Mouse (Mus musculus): ENCODE results near the gene Arid3a.

- TF ChIP-seq CTCF (IDR thresholded peaks at IDR 0.05; ENCODE audit: control insufficient read depth, insufficient read depth, insufficient replicate concordance, low read depth, low read length): no peak
- no peak for TF ChIP-seq POLR2A (IDR thresholded peaks at IDR 0.05; ENCODE audit: control insufficient read depth, low read depth, low read length)
Observed at GRCm38 (mm10) chr10:79877174-79877573, 49.7 kb upstream of the Arid3a start.
